Mouse (Mus musculus) heart, embryonic 14.5 days (tissue): ENCODE data around the gene Msx2. TPM values are rescaled to one million over a fixed set of nuclear protein-coding genes. Genes with fewer than 3 reads are reported as not detected.

Source experiments
- ATAC-seq: fragments of 200-750 bp; cut with Nextera tagmentation; 2 replicates; pipeline ENCODE4 v1.8.0; 2017; ENCODE audit warnings: low read depth, moderate TSS enrichment; ENCODE audit not compliant: insufficient number of reproducible peaks, insufficient read depth, low FRiP score
- H3K27ac ChIP-seq, 2 experiments: fragments of 200-500 bp in 1 of 2; fragments of 300-500 bp in 1 of 2; sonication (generic) in 1 of 2; replicated peaks in 1 of 2; 2 replicates each; pipeline ENCODE4 v1.5.1; 2012 to 2014; ENCODE audit warnings: low read depth in 2 of 2, low read length in 2 of 2, control low read depth in 1 of 2, mild to moderate bottlenecking in 1 of 2, mixed read lengths in 1 of 2; ENCODE audit not compliant: control insufficient read depth in 1 of 2, insufficient read depth in 1 of 2
- H3K27me3 ChIP-seq: fragments of 300-500 bp; sonication (generic); 2 replicates; pipeline ENCODE4 v1.6.1; 2014; ENCODE audit warnings: mild to moderate bottlenecking, low read length, control low read depth; ENCODE audit not compliant: control insufficient read depth, insufficient read depth
- H3K36me3 ChIP-seq: fragments of 300-500 bp; sonication (generic); 2 replicates; pipeline ENCODE4 v1.6.1; 2014; ENCODE audit warnings: mild to moderate bottlenecking, control low read depth, low read length, mixed read lengths; ENCODE audit not compliant: control insufficient read depth, insufficient read depth
- H3K4me1 ChIP-seq, 2 experiments: fragments of 200-500 bp in 1 of 2; fragments of 300-500 bp in 1 of 2; sonication (generic) in 1 of 2; 2 replicates each; pipeline ENCODE4 v1.6.1; 2012 to 2014; ENCODE audit warnings: low read length in 2 of 2, control low read depth in 1 of 2, mixed read lengths in 1 of 2; ENCODE audit not compliant: control insufficient read depth in 2 of 2, insufficient read depth in 2 of 2
- H3K4me2 ChIP-seq: fragments of 300-500 bp; sonication (generic); 2 replicates; pipeline ENCODE4 v1.6.1; 2014; ENCODE audit warnings: mild to moderate bottlenecking, low read length
- H3K4me3 ChIP-seq, 2 experiments: fragments of 200-500 bp in 1 of 2; fragments of 300-500 bp in 1 of 2; sonication (generic) in 1 of 2; 2 replicates each; pipeline ENCODE4 v1.5.1; 2012 to 2014; ENCODE audit warnings: low read length in 2 of 2, mild to moderate bottlenecking in 2 of 2, control low read depth in 1 of 2, low read depth in 1 of 2, moderate library complexity in 1 of 2; ENCODE audit not compliant: control insufficient read depth in 1 of 2, insufficient read depth in 1 of 2
- H3K9ac ChIP-seq: fragments of 300-500 bp; sonication (generic); 2 replicates; pipeline ENCODE4 v1.6.1; 2014; ENCODE audit warnings: mild to moderate bottlenecking, low read length
- H3K9me3 ChIP-seq: fragments of 300-500 bp; sonication (generic); 2 replicates; pipeline ENCODE4 v1.6.1; 2016; ENCODE audit warnings: low read length, control low read depth; ENCODE audit not compliant: control insufficient read depth
- WGBS: fragments of 180-500 bp; shearing (Covaris S2); extraction: QIAGEN DNeasy Blood & Tissue Kit; methylation state at CpG from one replicate; pipeline ENCODE4 v1.1.7; 2014; 5-methylcytosine and 5-hydroxymethylcytosine counted together
- polyA plus RNA-seq: library from polyadenylated mRNA; unstranded; fragments of >200 nt; fragmentation: Nextera tagmentation; extraction: Ambion mirVana; gene quantifications from 2 replicates; pipeline ENCODE4 v1.2.1, GENCODE M21; 2014

Gene Msx2
- polyA plus RNA-seq, 1 experiment from 2014 or later, result 2.8 TPM

- H3K27ac ChIP-seq, result no peak overlapping the region
- 37% methylated on average over 6 of the region's 6 CpGs for WGBS
- no peak overlapping the region for H3K9ac ChIP-seq
- H3K4me3 ChIP-seq, result no peak overlapping the region
- no peak overlapping the region for H3K4me2 ChIP-seq
- no peak for ATAC-seq
- no peaks in the 10 kb centered on the region for H3K9me3 ChIP-seq
- H3K36me3 ChIP-seq, result no peaks in the 10 kb centered on the region
- H3K4me1 ChIP-seq, result 0 out of 4 replicates have a peak, but pooled peaks cover 0 to 2% of the 10 kb centered on the region in 2 experiments
- no peaks in the 10 kb centered on the region for H3K27me3 ChIP-seq
Observed at GRCm38 (mm10) chr13:53502406-53502805, 29.5 kb upstream of the Msx2 start.

GRCm38 (mm10) chr13:53501561-53502253 is 28.8 kb upstream of the Msx2 start:
- no peak for ATAC-seq
- WGBS, result 11% methylated on average over 10 of the region's 10 CpGs
- H3K27ac ChIP-seq, result no peak overlapping the region
- H3K4me1 ChIP-seq, result 0 out of 4 replicates have a peak, but pooled peaks cover 0 to 2% of the 10 kb centered on the region in 2 experiments
- no peak overlapping the region for H3K9ac ChIP-seq
- no peaks in the 10 kb centered on the region for H3K27me3 ChIP-seq
- H3K9me3 ChIP-seq, result no peaks in the 10 kb centered on the region
- H3K36me3 ChIP-seq, result no peaks in the 10 kb centered on the region
- H3K4me2 ChIP-seq, result peak overlapping the region; percentile 46
- no peak overlapping the region for H3K4me3 ChIP-seq

GRCm38 (mm10) chr13:53501057-53501456 is 28.2 kb upstream of the Msx2 start:
- Histone ChIP-seq H3K27ac (no peak overlapping the region), H3K4me1 (0 out of 4 replicates have a peak, but pooled peaks cover 0 to 2% of the 10 kb centered on the region in 2 experiments)
- no peak for ATAC-seq

DNA sequence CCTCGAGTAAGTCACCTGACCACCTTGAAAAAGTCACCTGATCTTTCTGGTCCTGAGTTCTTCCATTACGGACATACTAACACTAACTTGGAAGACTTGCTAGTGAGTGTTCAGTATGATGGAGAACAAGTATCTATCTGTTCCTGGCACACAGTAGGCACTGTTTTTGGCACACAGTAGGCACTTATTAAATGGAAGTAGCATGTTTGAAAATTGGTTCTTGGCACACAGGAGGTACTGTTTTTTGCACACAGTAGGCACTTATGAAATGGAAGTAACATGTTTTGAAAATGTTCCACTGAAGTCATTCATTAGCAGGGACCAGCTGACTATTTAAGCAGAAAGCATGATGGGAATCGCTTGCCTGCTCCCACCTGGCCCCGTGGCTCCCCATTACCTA is 13.6 kb upstream of the Msx2 start:
- no peaks in the 10 kb centered on the region for H3K9me3 ChIP-seq
- H3K4me3 ChIP-seq, result no peak overlapping the region
- ATAC-seq, result no peak
- H3K27me3 ChIP-seq, result no peaks in the 10 kb centered on the region
- no peaks in the 10 kb centered on the region for H3K36me3 ChIP-seq
- no peak overlapping the region for H3K9ac ChIP-seq
- WGBS, result 69% methylated on average over 4 of the region's 4 CpGs
- no peak overlapping the region for H3K4me2 ChIP-seq
- H3K27ac ChIP-seq, result no peak overlapping the region
- peaks cover 2 to 4% of the 10 kb centered on the region in 2 experiments; a peak in 1 of 4 replicates for H3K4me1 ChIP-seq

More at GRCm38 (mm10) chr13:53501057-53501456, 28.2 kb upstream of the Msx2 start:
- H3K9ac ChIP-seq, result no peak overlapping the region
- no peaks in the 10 kb centered on the region for H3K36me3 ChIP-seq
- no peak overlapping the region for H3K4me2 ChIP-seq
- 39% methylated on average over 3 of the region's 3 CpGs for WGBS
- no peaks in the 10 kb centered on the region for H3K27me3 ChIP-seq
- H3K4me3 ChIP-seq, result no peak overlapping the region
- no peaks in the 10 kb centered on the region for H3K9me3 ChIP-seq

GRCm38 (mm10) chr13:53475701-53476188 is 2.9 kb upstream of the Msx2 start:
- Histone ChIP-seq H3K9me3 (no peaks in the 10 kb centered on the region), H3K27me3 (peaks cover 56% of the 10 kb centered on the region), H3K27ac (peak overlapping the region in 1 of 2 experiments; percentile 29; a peak in 2 of 4 replicates), H3K4me2 (peak overlapping the region; percentile 90), H3K36me3 (no peaks in the 10 kb centered on the region), H3K4me1 (peaks cover 5 to 7% of the 10 kb centered on the region in 2 experiments; a peak in 2 of 4 replicates), H3K9ac (peak overlapping the region; percentile 57), H3K4me3 (peak overlapping the region; percentile 47 to 52)
- ATAC-seq, result peak; percentile 52; the same call in 1 of the 2 replicates
- under 1% methylated on average over 36 of the region's 37 CpGs for WGBS

DNA sequence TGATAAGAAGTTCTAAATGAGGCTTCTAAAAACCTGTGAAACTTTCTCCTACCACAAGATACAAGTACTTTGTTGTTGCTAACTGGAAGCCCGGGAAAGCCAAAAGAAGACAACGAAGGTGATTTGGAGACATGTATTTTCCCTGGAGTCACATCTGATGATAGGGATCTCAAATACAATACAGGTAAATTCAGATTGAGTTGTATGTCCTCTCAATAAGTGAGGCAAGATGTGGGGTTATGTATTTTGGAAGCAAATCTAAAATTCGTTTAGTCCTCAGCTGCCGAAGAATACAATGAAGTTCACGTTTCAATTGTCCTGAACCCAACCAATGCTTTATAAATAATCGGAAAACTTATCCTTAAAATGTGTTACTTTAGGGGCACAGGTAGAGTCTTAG is 1.6 kb upstream of the Msx2 start:
- Histone ChIP-seq H3K9me3 (no peaks in the 10 kb centered on the region), H3K4me1 (peaks cover 5 to 7% of the 10 kb centered on the region in 2 experiments; a peak in 2 of 4 replicates), H3K4me3 (no peak overlapping the region), H3K36me3 (no peaks in the 10 kb centered on the region), H3K9ac (no peak overlapping the region), H3K27ac (no peak overlapping the region), H3K27me3 (peaks cover 69% of the 10 kb centered on the region), H3K4me2 (no peak overlapping the region)
- 29% methylated on average over 6 of the region's 6 CpGs for WGBS
- ATAC-seq, result no peak

DNA sequence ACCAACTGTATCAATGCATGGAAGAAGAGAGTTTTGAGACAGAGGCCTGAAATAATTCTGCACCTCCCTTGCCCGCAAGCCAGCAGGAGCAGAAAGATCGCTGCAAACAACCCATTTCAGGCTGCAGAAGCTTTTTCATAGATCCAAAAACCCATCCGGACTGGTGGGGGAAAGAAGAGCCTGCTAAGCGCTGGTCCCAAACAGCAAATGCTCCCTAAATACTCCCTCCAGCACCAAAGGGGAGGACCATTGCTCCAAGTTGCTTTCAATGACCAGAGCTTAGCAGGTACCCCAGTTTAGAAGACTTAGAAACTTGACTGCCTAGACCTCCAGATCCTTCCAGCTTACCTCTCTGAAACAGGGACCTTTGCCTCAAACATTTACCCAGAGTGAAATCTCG is 1.1 kb upstream of the Msx2 start:
- no peak overlapping the region for H3K27ac ChIP-seq
- WGBS, result 30% methylated on average over 5 of the region's 5 CpGs
- H3K9me3 ChIP-seq, result no peaks in the 10 kb centered on the region
- peaks cover 5 to 7% of the 10 kb centered on the region in 2 experiments; a peak in 2 of 4 replicates for H3K4me1 ChIP-seq
- H3K9ac ChIP-seq, result no peak overlapping the region
- no peak for ATAC-seq
- H3K4me3 ChIP-seq, result no peak overlapping the region
- peaks cover 74% of the 10 kb centered on the region for H3K27me3 ChIP-seq
- no peak overlapping the region for H3K4me2 ChIP-seq
- H3K36me3 ChIP-seq, result no peaks in the 10 kb centered on the region
